Comparison of ENCODE assay signal across 29 mouse cellular contexts in genomic region chr3:53635948-53636347, GRCm38 (mm10). TPM values are rescaled to one million over a fixed set of nuclear protein-coding genes. Genes with fewer than 3 reads are reported as not detected.
DNase-seq lines count a peak whose midpoint lies in the region; ATAC-seq and TF ChIP-seq lines count a peak whose summit lies in the region.
"Had no signal": no experiment of that assay in that cellular context is flagged by ENCODE, and none has a peak within 500 bp of the region (broad histone marks: within the 10 kb centered on the region; RNA-seq: fewer than 3 reads in every experiment).

No protein-coding gene starts in this region.

- ATAC-seq in heart, embryonic 13.5 days (ENCODE audit: extremely low read depth, insufficient number of reproducible peaks, low FRiP score, low TSS enrichment) = no peak
- peak; percentile 77 for ATAC-seq in heart, postnatal 0 days (ENCODE audit: insufficient read depth, low read depth)
- no peak for ATAC-seq in kidney, embryonic 14.5 days (ENCODE audit: low FRiP score, low TSS enrichment)
- ATAC-seq: activated CD4-positive, CD25-positive, alpha-beta regulatory T cell, adult 4 months; forebrain, embryonic 14.5 days; hindbrain, embryonic 16.5 days; lung, postnatal 0 days had no signal

- WGBS in heart, adult 2 months = 28% methylated on average over 3 of the region's 3 CpGs
- WGBS in heart, embryonic 13.5 days = 38% methylated on average over 3 of the region's 3 CpGs
- WGBS in heart, postnatal 0 days = 31% methylated on average over 3 of the region's 3 CpGs
- 71% methylated on average over 3 of the region's 3 CpGs for WGBS in kidney, embryonic 14.5 days

- TF ChIP-seq EP300 in heart, adult 2 months (IDR thresholded peaks at IDR 0.05; ENCODE audit: insufficient read depth, low read depth, low read length) = no peak
- TF ChIP-seq EP300 in heart, postnatal 0 days (IDR thresholded peaks at IDR 0.05; ENCODE audit: low read depth) = 0 out of 2 replicates have a peak, but pooled peaks have one; percentile 40

- no peaks in the 10 kb centered on the region for H3K4me1 ChIP-seq in heart, adult 2 months (ENCODE audit: control insufficient read depth, insufficient read depth, low read length)
- H3K4me1 ChIP-seq in heart, embryonic 13.5 days = peaks cover 17% of the 10 kb centered on the region
- peaks cover 17% of the 10 kb centered on the region for H3K4me1 ChIP-seq in heart, postnatal 0 days (ENCODE audit: control insufficient read depth, insufficient read depth)
- H3K4me1 ChIP-seq in kidney, embryonic 14.5 days (ENCODE audit: control insufficient read depth, insufficient read depth, low read length) = no peaks in the 10 kb centered on the region
- H3K4me1 ChIP-seq: embryonic facial prominence, embryonic 12.5 days; limb, embryonic 10.5 days; limb, embryonic 15.5 days; liver, embryonic 13.5 days; neural tube, embryonic 15.5 days had no signal

- no peak overlapping the region for H3K4me3 ChIP-seq in heart, adult 2 months
- no peak overlapping the region for H3K4me3 ChIP-seq in heart, embryonic 13.5 days
- H3K4me3 ChIP-seq in heart, postnatal 0 days (ENCODE audit: low read depth, low read length) = no peak overlapping the region
- H3K4me3 ChIP-seq in myocyte = no peak overlapping the region
- H3K4me3 ChIP-seq in kidney, embryonic 14.5 days (ENCODE audit: low read length) = no peak overlapping the region
- H3K4me3 ChIP-seq: embryonic facial prominence, embryonic 12.5 days; limb, embryonic 10.5 days; limb, embryonic 15.5 days; liver, embryonic 13.5 days; neural tube, embryonic 15.5 days had no signal

- H3K27me3 ChIP-seq in heart, adult 2 months (ENCODE audit: control insufficient read depth, insufficient read depth, low read length) = no peaks in the 10 kb centered on the region
- no peaks in the 10 kb centered on the region for H3K27me3 ChIP-seq in heart, embryonic 13.5 days (replicated peaks)
- H3K27me3 ChIP-seq in heart, postnatal 0 days (ENCODE audit: control insufficient read depth, insufficient read depth, low read length) = no peaks in the 10 kb centered on the region
- H3K27me3 ChIP-seq in myocyte (ENCODE audit: control insufficient read depth, insufficient read depth, insufficient read length) = peaks cover 10% of the 10 kb centered on the region
- no peaks in the 10 kb centered on the region for H3K27me3 ChIP-seq in kidney, embryonic 14.5 days (ENCODE audit: control insufficient read depth, insufficient read depth, low read length)
- H3K27me3 ChIP-seq: CH12.LX; embryonic facial prominence, embryonic 12.5 days; limb, embryonic 15.5 days; liver, embryonic 13.5 days; neural tube, embryonic 15.5 days had no signal

- TF ChIP-seq CTCF in heart, adult 2 months (IDR thresholded peaks at IDR 0.05) = no peak
- no peak for TF ChIP-seq CTCF in heart, postnatal 0 days (IDR thresholded peaks at IDR 0.05; ENCODE audit: low read depth)

- 0 out of 2 replicates have a peak overlapping the region, but pooled peaks have one; percentile 0 for H3K4me2 ChIP-seq in heart, embryonic 13.5 days
- H3K4me2 ChIP-seq in heart, postnatal 0 days (ENCODE audit: low read depth, low read length) = no peak overlapping the region
- H3K4me2 ChIP-seq in myocyte (ENCODE audit: low read depth) = no peak overlapping the region
- H3K4me2 ChIP-seq in kidney, embryonic 14.5 days (replicated peaks; ENCODE audit: low read depth, low read length) = no peak overlapping the region
- H3K4me2 ChIP-seq: embryonic facial prominence, embryonic 12.5 days; limb, embryonic 15.5 days; liver, embryonic 13.5 days; neural tube, embryonic 15.5 days had no signal

- H3K9me3 ChIP-seq in heart, embryonic 13.5 days = no peaks in the 10 kb centered on the region; the same call in 1 of the 2 replicates
- H3K9me3 ChIP-seq in heart, postnatal 0 days (replicated peaks; ENCODE audit: control insufficient read depth, low read length) = no peaks in the 10 kb centered on the region
- H3K9me3 ChIP-seq in kidney, embryonic 14.5 days (ENCODE audit: control insufficient read depth, low read length) = no peaks in the 10 kb centered on the region
- H3K9me3 ChIP-seq: embryonic facial prominence, embryonic 12.5 days; limb, embryonic 10.5 days; limb, embryonic 15.5 days; liver, embryonic 13.5 days; neural tube, embryonic 15.5 days had no signal

- H3ac ChIP-seq in myocyte (ENCODE audit: control insufficient read depth, insufficient read length) = no peak overlapping the region

- peak overlapping the region; percentile 85 for H3K27ac ChIP-seq in heart, adult 2 months
- peak overlapping the region; percentile 56 for H3K27ac ChIP-seq in heart, embryonic 13.5 days (replicated peaks)
- H3K27ac ChIP-seq in heart, postnatal 0 days (ENCODE audit: low read depth) = peak overlapping the region; percentile 58
- H3K27ac ChIP-seq in kidney, embryonic 14.5 days (ENCODE audit: low read depth, low read length) = no peak overlapping the region
- H3K27ac ChIP-seq: embryonic facial prominence, embryonic 12.5 days; limb, embryonic 10.5 days; limb, embryonic 15.5 days; liver, embryonic 13.5 days; neural tube, embryonic 15.5 days had no signal

- no peaks in the 10 kb centered on the region for H3K79me2 ChIP-seq in heart, adult 2 months (replicated peaks; ENCODE audit: control insufficient read depth, insufficient read depth, low read length)
- no peaks in the 10 kb centered on the region for H3K79me2 ChIP-seq in myocyte (ENCODE audit: control insufficient read depth, insufficient read depth)

- no peaks in the 10 kb centered on the region for H3K36me3 ChIP-seq in heart, adult 2 months (ENCODE audit: control insufficient read depth, insufficient read depth, low read length)
- H3K36me3 ChIP-seq in heart, embryonic 13.5 days = no peaks in the 10 kb centered on the region
- no peaks in the 10 kb centered on the region for H3K36me3 ChIP-seq in heart, postnatal 0 days (replicated peaks; ENCODE audit: control insufficient read depth, insufficient read depth, low read length)
- no peaks in the 10 kb centered on the region for H3K36me3 ChIP-seq in myocyte (ENCODE audit: control insufficient read depth, insufficient read depth)
- H3K36me3 ChIP-seq in kidney, embryonic 14.5 days (ENCODE audit: control insufficient read depth, insufficient read depth, low read length) = no peaks in the 10 kb centered on the region
- H3K36me3 ChIP-seq: embryonic facial prominence, embryonic 12.5 days; limb, embryonic 10.5 days; limb, embryonic 15.5 days; liver, embryonic 13.5 days; neural tube, embryonic 15.5 days had no signal

- H3K9ac ChIP-seq in heart, adult 2 months (ENCODE audit: low read depth, low read length) = 0 out of 2 replicates have a peak overlapping the region, but pooled peaks have one; percentile 6
- H3K9ac ChIP-seq in heart, embryonic 13.5 days = no peak overlapping the region
- no peak overlapping the region for H3K9ac ChIP-seq in heart, postnatal 0 days (replicated peaks; ENCODE audit: low read depth, low read length)
- H3K9ac ChIP-seq in kidney, embryonic 14.5 days (ENCODE audit: low read depth, low read length) = no peak overlapping the region
- H3K9ac ChIP-seq: embryonic facial prominence, embryonic 12.5 days; limb, embryonic 15.5 days; liver, embryonic 13.5 days; neural tube, embryonic 15.5 days had no signal

- peak; percentile 41 to 67 for DNase-seq in heart, adult 2 months
- no peak for DNase-seq in heart, postnatal 25 days (ENCODE audit: low spot score)
- peak; percentile 41 for DNase-seq in heart, postnatal 0 days (ENCODE audit: low spot score)
- no peak for DNase-seq in cerebellum, adult 11-12 months
- no peak for DNase-seq in layer of hippocampus, postnatal 25 days (ENCODE audit: extremely low spot score in 1 of 2, low spot score in 1 of 2)
- DNase-seq: adrenal gland, adult 2 months; cerebellum, adult 9-10 months; embryo, embryonic 11 days; kidney, adult 18-20 months; kidney, postnatal 36 days; layer of hippocampus, postnatal 36 days; liver, embryonic 13.5 days; lung, adult 18-20 months; midbrain, embryonic 14.5 days; right cerebral cortex, postnatal 4 days had no signal

- TF ChIP-seq POLR2A in heart, adult 2 months (IDR thresholded peaks at IDR 0.05; ENCODE audit: insufficient read depth, low read depth, low read length) = no peak
- no peak for TF ChIP-seq POLR2A in myocyte (IDR thresholded peaks at IDR 0.05; ENCODE audit: insufficient read length, low read depth)

- intact Hi-C loops in heart, adult 2 months (cut with DNase I) = no loop called here
- intact Hi-C loops in heart, postnatal 25 days (cut with DNase I) = no loop called here

TF ChIP-seq in myocyte, 11 proteins besides CTCF, POLR2A, EP300 and RAD21:
- TF ChIP-seq USF1 (IDR thresholded peaks at IDR 0.05; ENCODE audit: low read depth) (peak; percentile 57), MYOG (IDR thresholded peaks at IDR 0.05; ENCODE audit: control insufficient read depth in 1 of 3, insufficient read depth in 1 of 3, insufficient read length in 2 of 3, low read depth in 2 of 3) (no peak)

RNA-seq across cellular contexts. Expression of gene Frem2, which starts 21.2 kb away (rescaled TPM):
- 1 to 10 TPM; 3.5 to 6.7 TPM for total RNA-seq in heart, adult 2 months (2021)
- 5.3 and 6.2 TPM in 2 replicates for polyA plus RNA-seq in heart, adult 2 months (2012; rRNA removed)
- total RNA-seq in heart, postnatal 25 days (2021) = 10 to 100 TPM in 1 of 2 experiments, 1 to 10 TPM in 1; 9.2 to 12.2 TPM
- 3.7 and 4.0 TPM in 2 replicates for polyA plus RNA-seq in heart, embryonic 13.5 days (2015; fragmentation: Nextera tagmentation; extraction: Ambion mirVana)
- total RNA-seq in heart, postnatal 0 days (2014; rRNA removed; ENCODE audit: low replicate concordance) = 16.4 and 16.5 TPM in 2 replicates
- 1.4 and 1.7 TPM in 2 replicates for polyA plus RNA-seq in heart, postnatal 0 days (2015; fragmentation: Nextera tagmentation; extraction: Ambion mirVana)
- polyA plus RNA-seq in myocyte (2012; fragmentation: generic; extraction: Trizol) = 0.36 TPM
- polyA plus RNA-seq in kidney, embryonic 14.5 days (2014; fragmentation: Nextera tagmentation; extraction: Ambion mirVana) = 14.8 and 27.0 TPM in 2 replicates
- 1 to 10 TPM; 1.7 to 2.3 TPM for total RNA-seq in layer of hippocampus, postnatal 25 days (2021)
- total RNA-seq: monocyte, adult 5-6 weeks had no signal
- polyA plus RNA-seq: activated CD4-positive, CD25-positive, alpha-beta regulatory T cell, adult 4 months; C2C12 had no signal

Comparison
In these comparisons a context has a peak if more than half of its experiments do, and no peak if none do; other contexts are left out.
1. DNase-seq: peak in heart, adult 2 months (2 of 2) and heart, postnatal 0 days (single experiment); none in heart, postnatal 25 days (single experiment), cerebellum, adult 11-12 months (single experiment) and layer of hippocampus, postnatal 25 days (0 of 2).